Mouse (Mus musculus): Measurements from ENCODE around the gene Pitx3.

DNA sequence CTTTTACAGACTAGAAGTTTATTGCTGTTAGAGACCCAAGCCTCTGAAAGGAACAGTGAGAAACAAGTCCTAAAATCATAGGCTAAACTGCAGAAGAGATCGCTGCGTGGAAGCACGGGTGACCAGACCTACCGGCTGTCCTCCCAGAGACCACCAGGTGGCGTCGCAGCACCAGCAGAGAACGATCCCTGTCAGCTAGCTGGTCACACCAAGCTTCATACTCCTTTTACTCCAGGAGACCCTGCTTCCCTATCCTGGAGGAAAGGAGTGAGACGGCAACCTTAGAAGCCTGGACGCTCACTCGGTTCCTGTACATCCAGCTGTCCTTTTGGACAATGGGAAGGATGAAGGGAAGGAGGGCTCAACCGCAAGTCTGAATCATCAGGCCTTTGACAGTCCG is 12.8 kb downstream of the Pitx3 start:
- TF ChIP-seq POLR2A (IDR thresholded peaks at IDR 0.05; ENCODE audit: control insufficient read depth, low read depth, low read length): no peak
- TF ChIP-seq CTCF (IDR thresholded peaks at IDR 0.05; ENCODE audit: control insufficient read depth, insufficient read depth, insufficient replicate concordance, low read depth, low read length): peak; percentile 96

Data from testis, adult 2 months (tissue).